ENCODE assay signal across 26 mouse cellular contexts in the genomic region with DNA sequence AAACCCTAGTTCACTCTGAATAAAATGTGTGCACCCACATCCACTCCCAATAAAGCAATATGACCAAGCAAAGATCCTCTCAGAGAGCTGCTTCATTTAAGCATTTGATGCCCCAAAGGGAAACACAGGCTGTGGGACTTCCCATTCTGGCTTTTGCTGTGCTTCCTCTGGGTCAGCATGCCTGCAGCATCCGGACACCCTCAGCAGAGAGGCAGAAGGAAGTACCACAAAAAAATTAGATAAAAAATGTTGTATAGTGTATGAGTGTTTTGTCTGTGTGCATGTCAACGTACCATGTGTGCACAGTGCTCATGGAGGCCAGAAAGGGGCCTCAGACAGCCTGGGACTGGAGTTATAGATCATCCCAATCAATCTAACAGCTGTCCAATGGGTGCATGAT. TPM values are rescaled to one million over a fixed set of nuclear protein-coding genes. Genes with fewer than 3 reads are reported as not detected.
DNase-seq lines count a peak whose midpoint lies in the region; ATAC-seq and TF ChIP-seq lines count a peak whose summit lies in the region.
"Had no signal": no experiment of that assay in that cellular context is flagged by ENCODE, and none has a peak within 500 bp of the region (broad histone marks: within the 10 kb centered on the region; RNA-seq: fewer than 3 reads in every experiment).

No protein-coding gene starts in this region.

- TF ChIP-seq CTCF in kidney, adult 2 months (conservative IDR thresholded peaks at IDR 0.05; ENCODE audit: insufficient read depth, insufficient read length, low read depth, low read length) = no peak
- no peak for TF ChIP-seq CTCF in bone marrow macrophage, adult 2 months (IDR thresholded peaks at IDR 0.05; ENCODE audit: low read depth, low read length)

- DNase-seq in kidney, adult 2 months = peak; percentile 8
- no peak for DNase-seq in kidney, adult 8-10 months
- DNase-seq in frontal cortex, adult 2 months (ENCODE audit: extremely low spot score in 1 of 2, low spot score in 1 of 2) = no peak
- no peak for DNase-seq in forebrain, embryonic 11.5 days (ENCODE audit: low spot score)
- DNase-seq: adrenal gland, postnatal 25 days; cerebellum, adult 2 months; cerebellum, postnatal 10 days; embryo, embryonic 11 days; gastrocnemius, postnatal 14 days; heart, postnatal 4 days had no signal

- H3K27me3 ChIP-seq in kidney, adult 2 months (replicated peaks; ENCODE audit: control insufficient read depth, insufficient read depth, low read length) = no peaks in the 10 kb centered on the region
- no peaks in the 10 kb centered on the region for H3K27me3 ChIP-seq in forebrain, embryonic 11.5 days (ENCODE audit: control insufficient read depth, insufficient read depth, low read length)
- H3K27me3 ChIP-seq: embryonic facial prominence, embryonic 15.5 days; forebrain, embryonic 12.5 days; heart, embryonic 13.5 days had no signal

- no peak overlapping the region for H3K9ac ChIP-seq in forebrain, embryonic 11.5 days (ENCODE audit: low read length)
- H3K9ac ChIP-seq: embryonic facial prominence, embryonic 15.5 days; forebrain, embryonic 12.5 days; heart, embryonic 13.5 days; hindbrain, embryonic 14.5 days had no signal

- no peak for ATAC-seq in forebrain, embryonic 11.5 days (replicated peaks; ENCODE audit: low FRiP score)
- no peak for ATAC-seq in erythroid progenitor cell, adult 5-6 weeks (replicated peaks; ENCODE audit: low FRiP score, poor library complexity, severe bottlenecking)
- ATAC-seq: activated CD4-positive, CD25-positive, alpha-beta regulatory T cell, adult 4 months; forebrain, embryonic 16.5 days; Patski had no signal

- WGBS in kidney, adult 2 months = 79% methylated on average over 2 of the region's 2 CpGs
- 20% methylated on average over 2 of the region's 2 CpGs for WGBS in macrophage (ENCODE audit: missing documents)
- 92% methylated on average over 2 of the region's 2 CpGs for WGBS in forebrain, embryonic 11.5 days

- no peak overlapping the region for H3K27ac ChIP-seq in kidney, adult 2 months (ENCODE audit: insufficient read depth, low read depth, low read length)
- H3K27ac ChIP-seq in bone marrow macrophage, adult 2 months (ENCODE audit: insufficient read depth, low read depth, low read length) = peak overlapping the region; percentile 14; the same call in 1 of the 2 replicates
- H3K27ac ChIP-seq in macrophage = peak overlapping the region; percentile 46
- no peak overlapping the region for H3K27ac ChIP-seq in forebrain, embryonic 11.5 days (ENCODE audit: low read depth, low read length)
- H3K27ac ChIP-seq: embryonic facial prominence, embryonic 15.5 days; forebrain, embryonic 12.5 days; heart, embryonic 13.5 days; hindbrain, embryonic 14.5 days had no signal

- no peak overlapping the region for H3K4me2 ChIP-seq in forebrain, embryonic 11.5 days (ENCODE audit: low read depth, low read length, severe bottlenecking)
- H3K4me2 ChIP-seq: embryonic facial prominence, embryonic 15.5 days; forebrain, embryonic 12.5 days; heart, embryonic 13.5 days; hindbrain, embryonic 14.5 days had no signal

- no peaks in the 10 kb centered on the region for H3K79me2 ChIP-seq in macrophage (ENCODE audit: inconsistent target)

- H3K4me1 ChIP-seq in kidney, adult 2 months (ENCODE audit: control insufficient read depth, insufficient read depth, low read length) = no peaks in the 10 kb centered on the region
- peaks cover 32% of the 10 kb centered on the region for H3K4me1 ChIP-seq in bone marrow macrophage, adult 2 months (ENCODE audit: control insufficient read depth, insufficient read depth, low read length)
- 0 out of 2 replicates have a peak, but pooled peaks cover 3% of the 10 kb centered on the region for H3K4me1 ChIP-seq in forebrain, embryonic 11.5 days (replicated peaks; ENCODE audit: control insufficient read depth, insufficient read depth, low read length)
- H3K4me1 ChIP-seq: embryonic facial prominence, embryonic 15.5 days; heart, embryonic 13.5 days had no signal

- no peak overlapping the region for H3K4me3 ChIP-seq in kidney, adult 2 months (ENCODE audit: insufficient read depth, low read depth, low read length)
- H3K4me3 ChIP-seq in bone marrow macrophage, adult 2 months (ENCODE audit: insufficient read depth, low read length) = no peak overlapping the region
- no peak overlapping the region for H3K4me3 ChIP-seq in macrophage (ENCODE audit: inconsistent target)
- no peak overlapping the region for H3K4me3 ChIP-seq in forebrain, embryonic 11.5 days (ENCODE audit: low read depth, low read length)
- H3K4me3 ChIP-seq: embryonic facial prominence, embryonic 15.5 days; erythroblast, embryonic 14.5 days; forebrain, embryonic 12.5 days; heart, embryonic 13.5 days had no signal

- no peaks in the 10 kb centered on the region for H3K36me3 ChIP-seq in kidney, adult 2 months (ENCODE audit: control insufficient read depth, insufficient read depth, low read length)
- no peaks in the 10 kb centered on the region for H3K36me3 ChIP-seq in macrophage (ENCODE audit: inconsistent target)
- H3K36me3 ChIP-seq in forebrain, embryonic 11.5 days (ENCODE audit: control insufficient read depth, insufficient read depth, low read length) = no peaks in the 10 kb centered on the region
- H3K36me3 ChIP-seq: embryonic facial prominence, embryonic 15.5 days; forebrain, embryonic 12.5 days; heart, embryonic 13.5 days had no signal

- H3K9me3 ChIP-seq in forebrain, embryonic 11.5 days (ENCODE audit: control insufficient read depth, low read length) = peaks cover 5% of the 10 kb centered on the region
- H3K9me3 ChIP-seq: embryonic facial prominence, embryonic 15.5 days had no signal

- TF ChIP-seq POLR2A in kidney, adult 2 months (IDR thresholded peaks at IDR 0.05; ENCODE audit: low read depth, low read length) = no peak
- no peak for TF ChIP-seq POLR2A in bone marrow macrophage, adult 2 months (IDR thresholded peaks at IDR 0.05; ENCODE audit: borderline replicate concordance, low read depth, low read length)

RNA-seq across cellular contexts. Expression of a gene that starts 2.2 kb away (rescaled TPM):
- polyA plus RNA-seq in kidney, adult 2 months (2012; rRNA removed) = 0.91 and 0.92 TPM in 2 replicates
- polyA plus RNA-seq in bone marrow macrophage, adult 2 months (2012; ENCODE audit: insufficient read depth, insufficient read length, missing spikeins) = 0.45 and 0.63 TPM in 2 replicates
- not detected for total RNA-seq in macrophage (2018; cell fraction: chromatin; rRNA removed)
- 1 to 10 TPM in 10 of 26 experiments, under 1 TPM in 15, not detected in 1; 0.17 to 2.1 (median 0.71) TPM for total RNA-seq in macrophage (2018; cell fraction: cytosol; rRNA removed)
- 1 to 10 TPM in 5 of 26 experiments, under 1 TPM in 9, not detected in 12; 0.31 to 5.2 (median 0.73) TPM for total RNA-seq in macrophage (2018; cell fraction: nucleus; rRNA removed)
- 0.52 to 1.5 TPM (median 1.4 TPM) in 3 replicates for polyA plus RNA-seq in macrophage (2018)
- polyA plus RNA-seq in frontal cortex, adult 2 months (2012; rRNA removed) = 0.04 and 0.21 TPM in 2 replicates
- not detected in 2 replicates for polyA plus RNA-seq in forebrain, embryonic 11.5 days (2014; fragmentation: Nextera tagmentation; extraction: Ambion mirVana)
- 2.9 and 4.2 TPM in 2 replicates for total RNA-seq in erythroid progenitor cell, adult 5-6 weeks (2015; ENCODE audit: low replicate concordance)
- 3.5 and 16.2 TPM in 2 replicates for total RNA-seq in erythroid progenitor cell, adult 5-6 weeks (2017; ENCODE audit: low replicate concordance)
- total RNA-seq: gastrocnemius, adult 18-20 months; gastrocnemius, postnatal 14 days had no signal
- polyA plus RNA-seq: C2C12; embryonic facial prominence, embryonic 11.5 days; forebrain, embryonic 16.5 days; Patski had no signal

RNA-seq across cellular contexts. Expression of a gene that starts 14.3 kb away (rescaled TPM):
- polyA plus RNA-seq in kidney, adult 2 months (2012; rRNA removed) = 0.11 and 0.19 TPM in 2 replicates
- not detected in 2 replicates for polyA plus RNA-seq in bone marrow macrophage, adult 2 months (2012; ENCODE audit: insufficient read depth, insufficient read length, missing spikeins)
- not detected for total RNA-seq in macrophage (2018; cell fraction: chromatin; rRNA removed)
- under 1 TPM in 20 of 26 experiments, not detected in 6; 0.14 to 0.61 (median 0.29) TPM for total RNA-seq in macrophage (2018; cell fraction: cytosol; rRNA removed)
- total RNA-seq in macrophage (2018; cell fraction: nucleus; rRNA removed) = under 1 TPM in 1 of 26 experiments, not detected in 25; 0.94 TPM
- polyA plus RNA-seq in macrophage (2018) = 0.42 to 0.67 TPM in 2 of 3 replicates, not detected in the other
- polyA plus RNA-seq in frontal cortex, adult 2 months (2012; rRNA removed) = 0.11 and 0.18 TPM in 2 replicates
- not detected in 2 replicates for polyA plus RNA-seq in forebrain, embryonic 11.5 days (2014; fragmentation: Nextera tagmentation; extraction: Ambion mirVana)
- 8.0 and 24.9 TPM in 2 replicates for total RNA-seq in erythroid progenitor cell, adult 5-6 weeks (2015; ENCODE audit: low replicate concordance)
- total RNA-seq in erythroid progenitor cell, adult 5-6 weeks (2017; ENCODE audit: low replicate concordance) = 9.3 and 19.0 TPM in 2 replicates
- total RNA-seq: adrenal gland, postnatal 25 days; gastrocnemius, adult 18-20 months; gastrocnemius, postnatal 14 days had no signal
- polyA plus RNA-seq: activated CD4-positive, CD25-positive, alpha-beta regulatory T cell, adult 4 months; C2C12; cerebellum, adult 2 months; embryonic facial prominence, embryonic 15.5 days; erythroblast, embryonic 14.5 days; forebrain, embryonic 12.5 days; forebrain, embryonic 16.5 days; gonadal fat pad, adult 2 months; heart, embryonic 13.5 days; hindbrain, embryonic 14.5 days had no signal

RNA-seq across cellular contexts. Expression of a gene that starts 29.3 kb away (rescaled TPM):
- polyA plus RNA-seq in kidney, adult 2 months (2012; rRNA removed) = 0.03 TPM in 2 replicates
- not detected in 2 replicates for polyA plus RNA-seq in bone marrow macrophage, adult 2 months (2012; ENCODE audit: insufficient read depth, insufficient read length, missing spikeins)
- 1 to 10 TPM in 1 of 26 experiments, under 1 TPM in 9, not detected in 16; 0.31 to 2.1 (median 0.44) TPM for total RNA-seq in macrophage (2018; cell fraction: chromatin; rRNA removed)
- total RNA-seq in macrophage (2018; cell fraction: cytosol; rRNA removed) = 1 to 10 TPM in 4 of 26 experiments, under 1 TPM in 21, not detected in 1; 0.07 to 1.5 (median 0.23) TPM
- 1 to 10 TPM in 1 of 26 experiments, under 1 TPM in 19, not detected in 6; 0.17 to 2.4 (median 0.46) TPM for total RNA-seq in macrophage (2018; cell fraction: nucleus; rRNA removed)
- 0.24 to 0.77 TPM in 2 of 3 replicates, not detected in the other for polyA plus RNA-seq in macrophage (2018)
- not detected in 2 replicates for polyA plus RNA-seq in frontal cortex, adult 2 months (2012; rRNA removed)
- 0.12 TPM in 1 of 2 replicates, not detected in the other for polyA plus RNA-seq in forebrain, embryonic 11.5 days (2014; fragmentation: Nextera tagmentation; extraction: Ambion mirVana)
- total RNA-seq in erythroid progenitor cell, adult 5-6 weeks (2015; ENCODE audit: low replicate concordance) = 1.3 and 4.3 TPM in 2 replicates
- total RNA-seq in erythroid progenitor cell, adult 5-6 weeks (2017; ENCODE audit: low replicate concordance) = 1.4 and 5.2 TPM in 2 replicates
- total RNA-seq: adrenal gland, postnatal 25 days; gastrocnemius, adult 18-20 months; gastrocnemius, postnatal 14 days had no signal
- polyA plus RNA-seq: activated CD4-positive, CD25-positive, alpha-beta regulatory T cell, adult 4 months; C2C12; embryonic facial prominence, embryonic 15.5 days; erythroblast, embryonic 14.5 days; forebrain, embryonic 12.5 days; forebrain, embryonic 16.5 days; hindbrain, embryonic 14.5 days; Patski had no signal

RNA-seq across cellular contexts. Expression of a gene that starts 37.4 kb away (rescaled TPM):
- polyA plus RNA-seq in kidney, adult 2 months (2012; rRNA removed) = 0.07 and 3.1 TPM in 2 replicates
- polyA plus RNA-seq in bone marrow macrophage, adult 2 months (2012; ENCODE audit: insufficient read depth, insufficient read length, missing spikeins) = 0.48 and 0.56 TPM in 2 replicates
- total RNA-seq in macrophage (2018; cell fraction: chromatin; rRNA removed) = 10 to 100 TPM in 8 of 26 experiments, 1 to 10 TPM in 18; 1.0 to 22.0 (median 6.9) TPM
- total RNA-seq in macrophage (2018; cell fraction: cytosol; rRNA removed) = 10 to 100 TPM in 22 of 26 experiments, 1 to 10 TPM in 4; 7.6 to 58.7 (median 25.9) TPM
- 10 to 100 TPM in 18 of 26 experiments, 1 to 10 TPM in 8; 5.2 to 57.1 (median 22.5) TPM for total RNA-seq in macrophage (2018; cell fraction: nucleus; rRNA removed)
- 10.8 to 16.6 TPM (median 14.5 TPM) in 3 replicates for polyA plus RNA-seq in macrophage (2018)
- polyA plus RNA-seq in frontal cortex, adult 2 months (2012; rRNA removed) = 0.29 and 0.32 TPM in 2 replicates
- 0.20 and 0.51 TPM in 2 replicates for polyA plus RNA-seq in forebrain, embryonic 11.5 days (2014; fragmentation: Nextera tagmentation; extraction: Ambion mirVana)
- total RNA-seq in erythroid progenitor cell, adult 5-6 weeks (2015; ENCODE audit: low replicate concordance) = 5.8 and 18.4 TPM in 2 replicates
- 5.7 and 7.7 TPM in 2 replicates for total RNA-seq in erythroid progenitor cell, adult 5-6 weeks (2017; ENCODE audit: low replicate concordance)
- polyA plus RNA-seq: C2C12; forebrain, embryonic 16.5 days; heart, postnatal 0 days; Patski had no signal

RNA-seq across cellular contexts. Expression of a gene that starts 54.1 kb away (rescaled TPM):
- polyA plus RNA-seq in kidney, adult 2 months (2012; rRNA removed) = 0.08 and 0.45 TPM in 2 replicates
- 18.8 and 19.0 TPM in 2 replicates for polyA plus RNA-seq in bone marrow macrophage, adult 2 months (2012; ENCODE audit: insufficient read depth, insufficient read length, missing spikeins)
- 100 to 1,000 TPM in 1 of 26 experiments, 10 to 100 TPM in 23, 1 to 10 TPM in 2; 5.0 to 104 (median 38.2) TPM for total RNA-seq in macrophage (2018; cell fraction: chromatin; rRNA removed)
- total RNA-seq in macrophage (2018; cell fraction: cytosol; rRNA removed) = 10 to 100 TPM in 25 of 26 experiments, 1 to 10 TPM in 1; 8.4 to 75.4 (median 35.8) TPM
- 100 to 1,000 TPM in 6 of 26 experiments, 10 to 100 TPM in 20; 14.3 to 189 (median 63.5) TPM for total RNA-seq in macrophage (2018; cell fraction: nucleus; rRNA removed)
- 36.0 to 70.3 TPM (median 51.1 TPM) in 3 replicates for polyA plus RNA-seq in macrophage (2018)
- polyA plus RNA-seq in frontal cortex, adult 2 months (2012; rRNA removed) = 0.12 and 0.13 TPM in 2 replicates
- 0.25 TPM in 1 of 2 replicates, not detected in the other for polyA plus RNA-seq in forebrain, embryonic 11.5 days (2014; fragmentation: Nextera tagmentation; extraction: Ambion mirVana)
- 7.9 and 12.6 TPM in 2 replicates for total RNA-seq in erythroid progenitor cell, adult 5-6 weeks (2015; ENCODE audit: low replicate concordance)
- 2.6 and 8.1 TPM in 2 replicates for total RNA-seq in erythroid progenitor cell, adult 5-6 weeks (2017; ENCODE audit: low replicate concordance)
- polyA plus RNA-seq: C2C12; embryonic facial prominence, embryonic 11.5 days; forebrain, embryonic 12.5 days; forebrain, embryonic 16.5 days had no signal

Comparison
In these comparisons a context has a peak if more than half of its experiments do, and no peak if none do; other contexts are left out.
1. H3K27ac ChIP-seq: peak in bone marrow macrophage, adult 2 months (single experiment) and macrophage (single experiment); none in kidney, adult 2 months (single experiment) and forebrain, embryonic 11.5 days (single experiment).